9 mouse cellular contexts compared by ENCODE assay signal in genomic region chr13:70159604-70160003, GRCm38 (mm10).
DNase-seq lines count a peak whose midpoint lies in the region; ATAC-seq lines count a peak whose summit lies in the region.
"Had no signal": no experiment of that assay in that cellular context is flagged by ENCODE, and none has a peak within 500 bp of the region (broad histone marks: within the 10 kb centered on the region; RNA-seq: fewer than 3 reads in every experiment).

No protein-coding gene starts in this region.

- no peaks in the 10 kb centered on the region for H3K27me3 ChIP-seq in neural tube, embryonic 13.5 days
- no peaks in the 10 kb centered on the region for H3K27me3 ChIP-seq in neural tube, embryonic 15.5 days (replicated peaks)
- H3K27me3 ChIP-seq in liver, embryonic 12.5 days (replicated peaks) = no peaks in the 10 kb centered on the region
- H3K27me3 ChIP-seq: lung, embryonic 15.5 days had no signal

- no peaks in the 10 kb centered on the region for H3K9me3 ChIP-seq in neural tube, embryonic 13.5 days
- no peaks in the 10 kb centered on the region for H3K9me3 ChIP-seq in neural tube, embryonic 15.5 days (replicated peaks)
- H3K9me3 ChIP-seq in liver, embryonic 12.5 days (replicated peaks) = no peaks in the 10 kb centered on the region
- H3K9me3 ChIP-seq: lung, embryonic 15.5 days had no signal

- ATAC-seq in neural tube, embryonic 13.5 days (ENCODE audit: low read depth) = no peak
- ATAC-seq in neural tube, embryonic 15.5 days (ENCODE audit: low FRiP score) = no peak
- no peak for ATAC-seq in liver, embryonic 12.5 days
- ATAC-seq: hindbrain, embryonic 16.5 days had no signal

- no peak overlapping the region for H3K9ac ChIP-seq in neural tube, embryonic 13.5 days
- H3K9ac ChIP-seq in neural tube, embryonic 15.5 days (replicated peaks) = no peak overlapping the region
- no peak overlapping the region for H3K9ac ChIP-seq in liver, embryonic 12.5 days
- H3K9ac ChIP-seq: lung, embryonic 15.5 days had no signal

- peak overlapping the region; percentile 2; the same call in 1 of the 2 replicates for H3K27ac ChIP-seq in neural tube, embryonic 13.5 days (replicated peaks)
- H3K27ac ChIP-seq in neural tube, embryonic 15.5 days (replicated peaks) = no peak overlapping the region
- H3K27ac ChIP-seq in liver, embryonic 12.5 days = no peak overlapping the region
- H3K27ac ChIP-seq: lung, embryonic 15.5 days had no signal

- WGBS in neural tube, embryonic 13.5 days = 67% methylated on average over 6 of the region's 6 CpGs
- 65% methylated on average over 6 of the region's 6 CpGs for WGBS in neural tube, embryonic 15.5 days
- 66% methylated on average over 6 of the region's 6 CpGs for WGBS in liver, embryonic 12.5 days (ENCODE audit: insufficient replicate concordance)

- H3K4me3 ChIP-seq in neural tube, embryonic 13.5 days = no peak overlapping the region
- H3K4me3 ChIP-seq in neural tube, embryonic 15.5 days (replicated peaks) = no peak overlapping the region
- H3K4me3 ChIP-seq in liver, embryonic 12.5 days = no peak overlapping the region
- H3K4me3 ChIP-seq: lung, embryonic 15.5 days had no signal

- peak; percentile 66 to 68 for DNase-seq in layer of hippocampus, adult 8-10 months (ENCODE audit: low spot score in 2 of 2)
- peak; percentile 61 to 68 for DNase-seq in right cerebral cortex, adult 2 months (ENCODE audit: low spot score in 2 of 2)
- DNase-seq in thymus, postnatal 4 days = no peak
- no peak for DNase-seq in embryo, embryonic 11 days

- H3K36me3 ChIP-seq in neural tube, embryonic 13.5 days = no peaks in the 10 kb centered on the region
- H3K36me3 ChIP-seq in neural tube, embryonic 15.5 days = no peaks in the 10 kb centered on the region
- H3K36me3 ChIP-seq in liver, embryonic 12.5 days = no peaks in the 10 kb centered on the region
- H3K36me3 ChIP-seq: lung, embryonic 15.5 days had no signal

- peaks cover 43% of the 10 kb centered on the region for H3K4me1 ChIP-seq in neural tube, embryonic 13.5 days (replicated peaks)
- H3K4me1 ChIP-seq in neural tube, embryonic 15.5 days = peaks cover 21% of the 10 kb centered on the region
- no peaks in the 10 kb centered on the region for H3K4me1 ChIP-seq in liver, embryonic 12.5 days
- H3K4me1 ChIP-seq: lung, embryonic 15.5 days had no signal

- no peak overlapping the region for H3K4me2 ChIP-seq in neural tube, embryonic 13.5 days
- H3K4me2 ChIP-seq in neural tube, embryonic 15.5 days = no peak overlapping the region
- no peak overlapping the region for H3K4me2 ChIP-seq in liver, embryonic 12.5 days
- H3K4me2 ChIP-seq: lung, embryonic 15.5 days had no signal

Comparison
In these comparisons a context has a peak if more than half of its experiments do, and no peak if none do; other contexts are left out.
1. DNase-seq: peak in layer of hippocampus, adult 8-10 months (2 of 2) and right cerebral cortex, adult 2 months (2 of 2); none in thymus, postnatal 4 days (single experiment) and embryo, embryonic 11 days (single experiment).